Mouse (Mus musculus) ES-E14 (cell line): ENCODE data around the gene Mapk6. TPM values are rescaled to one million over a fixed set of nuclear protein-coding genes. Genes with fewer than 3 reads are reported as not detected.

ENCODE experiments used
- DNase-seq: peaks from one replicate; pipeline ENCODE4 v3.0.0-alpha.2; 2013; ENCODE audit warnings: low read depth, low spot score
- H3K27ac ChIP-seq: 2 replicates; pipeline ENCODE4 v1.5.1; 2012; ENCODE audit warnings: low read depth, mild to moderate bottlenecking, low read length, moderate library complexity, mixed read lengths; ENCODE audit not compliant: poor library complexity, insufficient read depth, severe bottlenecking
- H3K36me3 ChIP-seq: 2 replicates; pipeline ENCODE4 v1.6.1; 2012; ENCODE audit warnings: mild to moderate bottlenecking, low read length, moderate library complexity, mixed read lengths; ENCODE audit not compliant: control insufficient read depth, poor library complexity, insufficient read depth, severe bottlenecking
- H3K4me1 ChIP-seq, 2 experiments: fragments of 150-350 bp in 1 of 2; sonication (generic) in 1 of 2; 2 replicates each; pipeline ENCODE4 v1.6.1; 2012; ENCODE audit warnings: low read length in 2 of 2, mild to moderate bottlenecking in 1 of 2, mixed read lengths in 1 of 2; ENCODE audit not compliant: control insufficient read depth in 2 of 2, insufficient read depth in 2 of 2, poor library complexity in 1 of 2
- H3K4me3 ChIP-seq, 2 experiments: fragments of 150-350 bp in 1 of 2; sonication (generic) in 1 of 2; 2 replicates each; pipeline ENCODE4 v1.5.1; 2012; ENCODE audit warnings: low read length in 2 of 2, low read depth in 1 of 2, mild to moderate bottlenecking in 1 of 2, mixed read lengths in 1 of 2; ENCODE audit not compliant: insufficient read depth in 1 of 2, poor library complexity in 1 of 2, severe bottlenecking in 1 of 2
- H3K9ac ChIP-seq: 2 replicates; pipeline ENCODE4 v1.6.1; 2012; ENCODE audit warnings: low read depth, mild to moderate bottlenecking, low read length, mixed read lengths; ENCODE audit not compliant: poor library complexity, insufficient read depth, severe bottlenecking
- H3K9me3 ChIP-seq: fragments of 150-350 bp; sonication (generic); 2 replicates; pipeline ENCODE4 v1.6.1; 2012; ENCODE audit warnings: low read depth, mild to moderate bottlenecking, low read length; ENCODE audit not compliant: control insufficient read depth, insufficient read depth
- CHD2 ChIP-seq: IDR thresholded peaks from 2 replicates; pipeline ENCODE4 v1.6.1; 2014; ENCODE audit warnings: mild to moderate bottlenecking, low read depth, low read length, inconsistent platforms
- HCFC1 ChIP-seq: IDR thresholded peaks from 2 replicates; pipeline ENCODE4 v1.6.1; 2012; ENCODE audit warnings: low read length, inconsistent platforms, borderline replicate concordance; ENCODE audit not compliant: insufficient read depth
- MAFK ChIP-seq: IDR thresholded peaks from 2 replicates; pipeline ENCODE4 v1.6.1; 2014; ENCODE audit warnings: mild to moderate bottlenecking, low read depth, low read length, inconsistent platforms; ENCODE audit not compliant: insufficient read depth
- ZC3H11A ChIP-seq: IDR thresholded peaks from 2 replicates; pipeline ENCODE4 v1.6.1; 2012; ENCODE audit warnings: low read depth, mild to moderate bottlenecking, inconsistent platforms, low read length, borderline replicate concordance
- ZNF384 ChIP-seq: IDR thresholded peaks from 2 replicates; pipeline ENCODE4 v1.6.1; 2012; ENCODE audit warnings: low read depth, low read length, inconsistent platforms
- in situ Hi-C, 2 experiments: fragments of 600-800 bp; cut with MboI; formaldehyde crosslinking; loops; one replicate each; pipeline ENCODE4 v1.15.1; 2025; ENCODE audit warnings: low sequenced_read_pairs in 2 of 2, inconsistent platforms in 1 of 2; ENCODE audit not compliant: unreplicated experiment in 2 of 2
- total RNA-seq: library from RNA; depleted of rRNA; stranded (reverse); fragments of 300-350 nt; gene quantifications from 2 replicates; pipeline ENCODE4 v1.2.3, GENCODE M21; 2012

Mapk6 gene
- total RNA-seq, 1 experiment: 85.9 TPM

DNA sequence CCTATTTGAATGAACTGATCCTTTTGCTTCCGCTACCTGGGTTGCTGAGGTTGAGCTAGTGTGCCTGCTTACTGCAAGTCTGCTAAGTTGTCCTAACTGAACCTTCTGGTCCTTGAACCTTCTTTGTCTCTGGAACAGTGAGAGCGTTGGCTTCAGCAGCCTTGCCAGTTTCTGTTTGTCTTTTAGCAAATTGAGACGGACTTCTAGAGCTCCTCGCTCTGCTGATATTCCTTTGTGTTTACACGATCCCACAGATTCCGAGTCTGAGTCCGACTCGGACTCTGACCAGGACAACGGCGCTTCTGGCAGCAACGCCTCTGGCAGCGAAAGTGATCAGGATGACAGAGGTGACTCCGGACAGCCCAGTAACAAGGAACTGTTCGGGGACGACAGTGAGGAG is 35.2 kb upstream of the Mapk6 start:
- no peak overlapping the region for H3K27ac ChIP-seq
- DNase-seq: no peak
- in situ Hi-C loops: no loop called here
- no peak for TF ChIP-seq ZC3H11A
- TF ChIP-seq HCFC1: no peak
- TF ChIP-seq ZNF384: no peak
- TF ChIP-seq CHD2: no peak
- TF ChIP-seq MAFK: no peak
- no peak overlapping the region for H3K9ac ChIP-seq
- peaks cover 40% of the 10 kb centered on the region for H3K36me3 ChIP-seq
- H3K4me1 ChIP-seq: peaks cover 0 to 4% of the 10 kb centered on the region in 2 experiments; a peak in 2 of 4 replicates
- no peak overlapping the region for H3K4me3 ChIP-seq
- H3K9me3 ChIP-seq: no peaks in the 10 kb centered on the region

DNA sequence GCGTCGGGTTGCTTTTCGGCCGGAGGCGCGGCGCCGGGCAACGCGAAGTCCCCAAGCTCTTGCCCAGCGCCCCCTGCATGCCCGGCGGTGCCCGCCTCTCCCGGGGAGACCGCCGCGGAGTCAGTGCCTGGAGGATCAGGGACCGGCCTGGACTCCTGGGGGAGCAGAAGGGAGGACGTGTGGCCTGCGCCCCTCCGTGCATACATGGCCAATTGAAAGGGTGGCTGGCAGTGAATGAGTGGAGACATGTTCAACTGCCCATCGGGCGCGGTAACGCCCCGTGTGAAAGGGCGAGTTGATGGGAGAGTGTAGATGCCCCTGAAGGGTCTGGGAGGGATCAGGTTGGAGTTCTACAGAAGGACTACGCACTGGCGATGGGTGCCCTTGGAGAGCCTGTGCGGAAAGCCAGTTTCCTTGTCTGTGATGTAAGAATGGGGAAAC is 31.9 kb upstream of the Mapk6 start:
- peak overlapping the region; percentile 94 for H3K9ac ChIP-seq
- no peak for DNase-seq
- peaks cover 0 to 6% of the 10 kb centered on the region in 2 experiments; a peak in 2 of 4 replicates for H3K4me1 ChIP-seq
- peak overlapping the region; percentile 57 for H3K27ac ChIP-seq
- in situ Hi-C loops: no loop called here
- peaks cover 14% of the 10 kb centered on the region for H3K36me3 ChIP-seq
- no peaks in the 10 kb centered on the region for H3K9me3 ChIP-seq
- peak overlapping the region; percentile 95 to 100 for H3K4me3 ChIP-seq
- TF ChIP-seq HCFC1: no peak
- no peak for TF ChIP-seq MAFK
- TF ChIP-seq ZC3H11A: no peak
- no peak for TF ChIP-seq CHD2
- TF ChIP-seq ZNF384: no peak

GRCm38 (mm10) chr9:75440796-75441666 is 31.2 kb upstream of the Mapk6 start, which contains the start of gene Leo1:
Leo1 (plus strand) TSS chr9:75441524.
- in situ Hi-C loops: no loop called here

DNA sequence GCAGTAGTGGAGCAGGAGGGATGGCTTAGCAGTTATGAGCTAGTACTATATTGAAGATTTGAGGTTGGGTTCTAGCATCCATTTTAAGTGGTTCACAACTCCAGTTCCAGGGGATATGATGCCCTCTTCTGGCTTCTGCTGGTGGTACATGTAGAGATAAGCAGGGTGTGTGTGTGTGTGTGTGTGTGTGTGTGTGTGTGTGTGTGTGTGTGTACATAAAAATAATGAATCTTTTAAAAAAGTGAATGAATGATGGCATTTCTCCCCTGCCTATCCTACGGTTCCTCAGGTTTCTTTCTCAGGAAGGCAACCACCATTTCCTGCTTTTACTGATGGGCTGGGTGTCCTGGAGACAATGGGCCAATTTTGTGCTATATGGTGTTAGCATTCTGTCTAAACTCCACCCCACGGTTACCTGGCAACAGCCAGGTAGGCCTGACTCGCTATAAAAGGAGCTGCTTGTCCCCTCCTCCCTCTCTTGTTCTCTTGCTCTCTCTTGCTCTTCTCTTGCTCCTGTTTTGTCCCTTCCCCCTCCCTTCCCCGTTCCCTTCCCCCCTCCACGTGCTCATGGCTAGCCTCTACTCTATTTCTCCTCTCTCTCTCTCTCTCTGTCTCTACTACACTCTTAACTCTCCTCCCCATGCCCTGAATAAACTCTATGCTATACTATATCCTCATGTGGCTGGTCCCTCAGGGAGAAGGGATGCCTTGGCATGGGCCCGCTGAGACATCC is 28.0 kb upstream of the Mapk6 start:
- DNase-seq: peak; percentile 78
- H3K9ac ChIP-seq: no peak overlapping the region
- H3K9me3 ChIP-seq: no peaks in the 10 kb centered on the region
- H3K27ac ChIP-seq: peak overlapping the region; percentile 81; the same call in 1 of the 2 replicates
- H3K4me3 ChIP-seq: no peak overlapping the region
- no peak for TF ChIP-seq HCFC1
- peak; percentile 25; the same call in 1 of the 2 replicates for TF ChIP-seq ZC3H11A
- no peaks in the 10 kb centered on the region for H3K36me3 ChIP-seq
- H3K4me1 ChIP-seq: peaks cover 5 to 11% of the 10 kb centered on the region in 2 experiments; a peak in 3 of 4 replicates
- in situ Hi-C loops: no loop called here

More at GRCm38 (mm10) chr9:75440796-75441666, 31.2 kb upstream of the Mapk6 start, which contains the start of gene Leo1:
- no peaks in the 10 kb centered on the region for H3K9me3 ChIP-seq
- peak within 1 kb of the TSS; percentile 95 to 100 for H3K4me3 ChIP-seq
- H3K27ac ChIP-seq: peak within 1 kb of the TSS; percentile 57
- peak within 1 kb of the TSS; percentile 94 for H3K9ac ChIP-seq
- TF ChIP-seq MAFK (no peak), ZNF384 (peak; percentile 64; the same call in 1 of the 2 replicates), CHD2 (no peak), HCFC1 (peak; percentile 18; the same call in 1 of the 2 replicates)
- peaks cover 3 to 6% of the 10 kb centered on the region in 2 experiments; a peak in 2 of 4 replicates for H3K4me1 ChIP-seq
- H3K36me3 ChIP-seq: peaks cover 9% of the 10 kb centered on the region
- DNase-seq: peak; percentile 77
